Mouse (Mus musculus) liver, embryonic 16.5 days (tissue): ENCODE results near the gene Atp5s. TPM values are rescaled to one million over a fixed set of nuclear protein-coding genes. Genes with fewer than 3 reads are reported as not detected.

ENCODE experiments used
- ATAC-seq: fragments of 200-750 bp; cut with Nextera tagmentation; 2 replicates; pipeline ENCODE4 v1.8.0; 2017; ENCODE audit warnings: low read depth, mild to moderate bottlenecking, moderate number of reproducible peaks, moderate library complexity
- H3K27ac ChIP-seq: fragments of 300-500 bp; sonication (generic); 2 replicates; pipeline ENCODE4 v1.5.1; 2014; ENCODE audit warnings: mild to moderate bottlenecking, low read length
- H3K27me3 ChIP-seq: fragments of 300-500 bp; sonication (generic); 2 replicates; pipeline ENCODE4 v1.6.1; 2014; ENCODE audit warnings: low read depth, low read length, mixed read lengths; ENCODE audit not compliant: control insufficient read depth, insufficient read depth
- H3K36me3 ChIP-seq: fragments of 300-500 bp; sonication (generic); 2 replicates; pipeline ENCODE4 v1.6.1; 2014; ENCODE audit warnings: mild to moderate bottlenecking; ENCODE audit not compliant: control insufficient read depth, insufficient read depth
- H3K4me1 ChIP-seq: fragments of 300-500 bp; sonication (generic); 2 replicates; pipeline ENCODE4 v1.6.1; 2014; ENCODE audit warnings: low read depth, low read length, mixed read lengths; ENCODE audit not compliant: control insufficient read depth
- H3K4me2 ChIP-seq: fragments of 300-500 bp; sonication (generic); 2 replicates; pipeline ENCODE4 v1.6.1; 2014; ENCODE audit warnings: low read depth, low read length, mixed read lengths
- H3K4me3 ChIP-seq: fragments of 300-500 bp; sonication (generic); 2 replicates; pipeline ENCODE4 v1.5.1; 2014; ENCODE audit warnings: low read depth, mild to moderate bottlenecking, low read length
- H3K9ac ChIP-seq: fragments of 300-500 bp; sonication (generic); 2 replicates; pipeline ENCODE4 v1.6.1; 2014; ENCODE audit warnings: low read depth, low read length
- H3K9me3 ChIP-seq: fragments of 300-500 bp; sonication (generic); replicated peaks from 2 replicates; pipeline ENCODE4 v1.6.1; 2016; ENCODE audit warnings: low read length; ENCODE audit not compliant: control insufficient read depth
- WGBS: fragments of 180-500 bp; shearing (Covaris S2); extraction: QIAGEN DNeasy Blood & Tissue Kit; methylation state at CpG from one replicate; pipeline ENCODE4 v1.1.7; 2014; ENCODE audit not compliant: insufficient replicate concordance; 5-methylcytosine and 5-hydroxymethylcytosine counted together
- polyA plus RNA-seq: library from polyadenylated mRNA; unstranded; fragments of >200 nt; fragmentation: Nextera tagmentation; extraction: Ambion mirVana; gene quantifications from 2 replicates; pipeline ENCODE4 v1.2.1, GENCODE M21; 2015

Atp5s gene
- polyA plus RNA-seq, 1 experiment from 2014 or later: 18.4 TPM

DNA sequence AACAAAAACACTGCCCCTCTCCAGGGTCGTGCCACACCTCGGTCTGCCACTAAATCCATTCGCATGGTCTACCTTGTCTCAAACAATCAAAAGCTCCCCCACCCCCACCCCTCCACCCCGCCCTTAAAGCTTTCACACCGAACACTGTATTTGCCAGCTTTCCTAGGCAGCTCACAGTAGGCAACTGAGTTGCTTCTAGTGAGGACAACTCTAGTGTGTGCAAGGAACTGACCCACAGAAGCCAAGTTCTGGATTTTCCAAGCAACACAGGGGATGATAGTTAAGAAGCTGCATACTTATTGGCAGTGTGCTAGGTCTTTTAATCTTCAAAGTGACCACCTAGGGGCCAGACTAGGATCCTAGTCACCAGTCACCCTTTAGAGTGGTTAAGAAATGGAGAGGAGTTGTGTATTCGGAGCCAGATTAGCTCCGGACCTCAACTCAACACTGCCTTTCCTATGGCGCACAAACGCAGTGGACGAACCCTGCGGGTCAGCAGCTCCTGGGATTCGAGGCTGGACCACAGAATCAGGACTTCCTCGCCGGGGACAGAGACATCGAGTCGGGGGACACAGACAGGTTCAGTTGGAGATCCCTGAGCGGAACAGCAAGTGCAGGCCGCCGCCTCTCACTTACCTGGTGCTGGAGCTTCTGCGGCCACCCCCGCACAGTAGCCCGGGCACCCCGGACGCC lies 586 bp upstream of the Atp5s start:
- no peak for ATAC-seq
- under 1% methylated on average over 24 of the region's 24 CpGs for WGBS
- Histone ChIP-seq H3K36me3 (peaks cover 11% of the 10 kb centered on the region; the same call in 1 of the 2 replicates), H3K9ac (peak overlapping the region; percentile 84), H3K9me3 (peaks cover 6% of the 10 kb centered on the region), H3K4me3 (peak overlapping the region; percentile 76), H3K27ac (peak overlapping the region; percentile 76), H3K27me3 (no peaks in the 10 kb centered on the region), H3K4me2 (peak overlapping the region; percentile 99), H3K4me1 (peaks cover 19% of the 10 kb centered on the region)

DNA sequence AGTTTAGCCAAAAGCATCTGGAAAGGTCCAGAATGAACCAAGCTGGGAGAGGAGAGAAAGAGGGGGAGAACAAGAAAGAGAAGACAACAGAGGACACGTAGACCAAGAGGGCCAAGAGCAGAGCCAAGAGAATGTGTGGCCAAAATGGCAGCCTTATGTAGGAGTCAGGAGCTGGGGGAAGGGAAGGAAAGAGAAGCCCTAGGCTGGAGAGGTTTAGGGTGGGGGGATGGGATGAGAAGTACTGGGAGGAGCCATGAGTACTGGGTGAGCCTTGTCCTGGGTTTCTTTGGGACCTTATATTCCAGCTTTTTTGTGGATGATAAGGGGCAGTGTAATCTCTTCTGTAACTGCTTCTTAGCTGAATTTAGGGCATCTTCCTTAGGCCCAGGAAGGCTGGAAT lies 4.5 kb downstream of the Atp5s start:
- H3K4me1 ChIP-seq: peaks cover 13% of the 10 kb centered on the region
- ATAC-seq: no peak
- 86% methylated on average over 1 of the region's 1 CpGs for WGBS

DNA sequence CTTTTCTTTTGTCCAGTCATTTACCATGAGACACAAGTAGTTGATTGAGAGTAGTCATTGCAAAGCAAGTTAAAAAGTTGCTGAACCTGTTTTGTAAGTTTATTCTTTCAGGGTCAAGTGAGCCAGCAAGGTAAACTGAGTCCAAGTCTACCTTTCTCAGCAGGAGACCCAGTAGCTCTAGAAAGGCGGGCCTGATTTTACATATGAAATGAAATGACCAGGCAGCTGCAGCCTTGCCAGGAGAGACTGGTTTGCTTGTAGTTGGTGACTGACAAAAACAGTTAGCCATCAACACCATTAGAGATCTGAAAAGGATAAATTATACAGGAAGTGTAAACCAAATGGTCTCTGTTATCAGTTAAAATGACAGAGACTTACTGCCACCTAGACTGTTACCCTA lies 5.6 kb downstream of the Atp5s start:
- H3K4me3 ChIP-seq: no peak overlapping the region
- ATAC-seq: no peak
- no peaks in the 10 kb centered on the region for H3K36me3 ChIP-seq
- 69% methylated on average over 1 of the region's 1 CpGs for WGBS
- H3K9me3 ChIP-seq: no peaks in the 10 kb centered on the region
- peaks cover 12% of the 10 kb centered on the region for H3K4me1 ChIP-seq
- no peaks in the 10 kb centered on the region for H3K27me3 ChIP-seq
- no peak overlapping the region for H3K4me2 ChIP-seq
- no peak overlapping the region for H3K27ac ChIP-seq
- H3K9ac ChIP-seq: no peak overlapping the region

More for the DNA sequence above, 4.5 kb downstream of the Atp5s start:
- Histone ChIP-seq H3K9me3 (no peaks in the 10 kb centered on the region), H3K4me2 (no peak overlapping the region), H3K27ac (no peak overlapping the region), H3K9ac (no peak overlapping the region), H3K27me3 (no peaks in the 10 kb centered on the region), H3K4me3 (no peak overlapping the region), H3K36me3 (no peaks in the 10 kb centered on the region)

DNA sequence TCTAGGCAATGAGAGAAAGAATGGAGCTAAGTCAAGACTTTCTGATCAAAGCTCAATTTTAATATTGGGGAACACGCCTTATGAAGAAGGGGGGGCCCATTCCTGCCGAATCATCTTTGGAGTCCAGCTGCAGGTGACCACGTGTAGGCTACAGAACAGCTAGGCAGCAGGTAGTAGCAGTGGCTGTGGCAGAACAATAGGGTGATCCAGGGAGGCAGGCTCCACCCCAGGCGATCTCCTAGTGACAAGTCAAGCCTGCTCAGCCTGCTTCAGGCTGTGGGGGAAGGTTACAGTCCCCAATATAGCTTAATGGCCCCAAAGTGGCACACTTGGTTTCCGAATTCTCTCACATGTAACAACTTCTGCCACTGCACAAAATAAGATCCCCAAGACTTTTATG lies 7.5 kb downstream of the Atp5s start:
- no peaks in the 10 kb centered on the region for H3K27me3 ChIP-seq
- H3K36me3 ChIP-seq: no peaks in the 10 kb centered on the region
- no peak for ATAC-seq
- H3K27ac ChIP-seq: no peak overlapping the region
- no peak overlapping the region for H3K4me3 ChIP-seq
- H3K4me2 ChIP-seq: no peak overlapping the region
- H3K9me3 ChIP-seq: no peaks in the 10 kb centered on the region
- WGBS: 53% methylated on average over 5 of the region's 5 CpGs
- H3K4me1 ChIP-seq: peaks cover 4% of the 10 kb centered on the region
- H3K9ac ChIP-seq: no peak overlapping the region

DNA sequence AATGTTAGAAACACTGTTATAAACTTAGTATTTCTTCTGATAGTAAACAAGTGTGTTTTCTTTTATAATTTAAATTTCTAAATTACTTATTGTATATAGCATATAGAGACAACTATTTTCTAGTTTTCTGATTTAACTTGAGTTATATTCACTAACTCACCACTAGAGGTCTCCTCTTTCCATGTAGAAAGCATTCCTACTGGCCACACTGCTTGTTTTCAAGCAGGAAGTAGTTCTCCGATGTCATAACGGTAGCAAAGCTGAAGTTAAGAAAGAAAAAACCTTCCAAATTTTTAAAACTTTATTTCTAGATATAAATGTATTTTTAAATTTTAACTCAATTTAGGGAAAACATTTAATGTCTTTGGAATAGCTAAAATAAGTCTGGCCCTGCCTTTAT lies 8.8 kb downstream of the Atp5s start:
- H3K4me3 ChIP-seq: no peak overlapping the region

DNA sequence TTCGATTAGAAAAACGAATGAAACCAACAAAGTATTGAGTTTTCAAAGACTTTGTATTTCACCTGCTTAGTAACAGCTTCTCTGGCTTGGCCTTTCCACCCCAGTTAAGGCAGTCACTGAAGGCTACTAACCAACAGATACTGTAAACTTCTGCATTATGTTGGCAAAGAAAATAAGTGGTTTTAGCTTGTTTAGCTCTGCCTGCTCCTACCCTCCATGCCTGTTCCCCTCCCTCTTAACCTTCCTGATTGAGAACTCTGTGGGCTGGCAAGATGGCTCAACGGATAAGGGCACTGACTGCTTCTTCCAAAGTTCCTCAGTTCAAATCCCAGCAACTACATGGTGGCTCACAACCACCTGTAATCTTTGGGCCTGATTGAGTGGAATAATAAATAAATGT lies 9.2 kb downstream of the Atp5s start:
- H3K27me3 ChIP-seq: no peaks in the 10 kb centered on the region
- H3K9ac ChIP-seq: peak overlapping the region; percentile 47
- no peak overlapping the region for H3K4me3 ChIP-seq
- no peaks in the 10 kb centered on the region for H3K9me3 ChIP-seq
- H3K4me1 ChIP-seq: peaks cover 4% of the 10 kb centered on the region
- WGBS: 43% methylated on average over 3 of the region's 3 CpGs
- H3K4me2 ChIP-seq: 0 out of 2 replicates have a peak overlapping the region, but pooled peaks have one; percentile 18
- H3K36me3 ChIP-seq: no peaks in the 10 kb centered on the region
- peak overlapping the region; percentile 82 for H3K27ac ChIP-seq
- peak; percentile 50; the same call in 1 of the 2 replicates for ATAC-seq

More for the DNA sequence above, 8.8 kb downstream of the Atp5s start:
- ATAC-seq: peak; percentile 78
- Histone ChIP-seq H3K27me3 (no peaks in the 10 kb centered on the region), H3K4me1 (peaks cover 4% of the 10 kb centered on the region), H3K4me2 (0 out of 2 replicates have a peak overlapping the region, but pooled peaks have one; percentile 18), H3K9ac (no peak overlapping the region; the same call in 1 of the 2 replicates), H3K9me3 (no peaks in the 10 kb centered on the region), H3K36me3 (no peaks in the 10 kb centered on the region), H3K27ac (peak overlapping the region; percentile 82)
- 2% methylated on average over 2 of the region's 2 CpGs for WGBS

DNA sequence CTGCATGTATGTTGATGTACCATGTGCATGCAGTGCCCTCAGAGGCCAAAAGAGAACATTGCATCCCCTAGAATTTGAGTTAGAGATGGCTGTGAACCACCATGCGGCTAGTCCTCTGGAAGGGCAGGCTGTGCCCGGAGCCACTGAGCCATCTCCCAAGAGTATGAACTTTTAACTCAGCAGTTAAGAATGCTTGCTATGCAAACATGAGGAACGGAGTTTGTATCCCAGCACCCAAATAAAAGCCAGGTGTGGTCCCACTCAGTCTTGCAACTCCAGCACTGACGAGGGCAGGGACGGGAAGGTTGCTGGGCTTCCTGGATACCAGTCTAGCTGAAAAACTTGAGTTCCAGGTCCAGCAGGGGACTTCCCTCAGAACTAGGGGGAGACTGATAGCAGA lies 17.2 kb downstream of the Atp5s start:
- Histone ChIP-seq H3K9me3 (no peaks in the 10 kb centered on the region), H3K27ac (no peak overlapping the region), H3K27me3 (no peaks in the 10 kb centered on the region), H3K9ac (no peak overlapping the region), H3K4me3 (no peak overlapping the region), H3K4me1 (peaks cover 3% of the 10 kb centered on the region), H3K36me3 (no peaks in the 10 kb centered on the region), H3K4me2 (no peak overlapping the region)
- 82% methylated on average over 5 of the region's 5 CpGs for WGBS
- ATAC-seq: no peak

DNA sequence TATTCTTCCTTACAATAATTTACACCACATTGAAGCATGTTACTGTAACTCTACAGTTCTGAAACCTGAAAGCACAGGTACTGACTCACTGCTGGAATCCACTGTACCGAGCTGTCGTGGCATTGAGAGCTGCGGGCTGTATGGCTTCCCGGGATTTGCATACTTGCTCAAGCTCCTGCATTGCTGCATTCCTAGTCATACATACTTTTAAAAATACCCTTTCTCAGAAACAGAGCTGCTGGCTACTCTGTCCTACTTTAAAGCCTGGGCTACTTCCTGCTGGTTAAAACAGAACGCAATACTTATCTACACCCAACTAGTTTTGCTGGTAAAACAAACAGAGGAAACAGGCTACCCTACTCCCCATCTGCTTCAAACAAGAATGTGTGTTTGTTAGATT lies 19.4 kb downstream of the Atp5s start:
- Histone ChIP-seq H3K9me3 (no peaks in the 10 kb centered on the region), H3K27ac (no peak overlapping the region), H3K9ac (no peak overlapping the region), H3K4me1 (peaks cover 3% of the 10 kb centered on the region), H3K4me2 (no peak overlapping the region), H3K36me3 (no peaks in the 10 kb centered on the region), H3K27me3 (no peaks in the 10 kb centered on the region), H3K4me3 (no peak overlapping the region)
- ATAC-seq: no peak
- 81% methylated on average over 5 of the region's 5 CpGs for WGBS

DNA sequence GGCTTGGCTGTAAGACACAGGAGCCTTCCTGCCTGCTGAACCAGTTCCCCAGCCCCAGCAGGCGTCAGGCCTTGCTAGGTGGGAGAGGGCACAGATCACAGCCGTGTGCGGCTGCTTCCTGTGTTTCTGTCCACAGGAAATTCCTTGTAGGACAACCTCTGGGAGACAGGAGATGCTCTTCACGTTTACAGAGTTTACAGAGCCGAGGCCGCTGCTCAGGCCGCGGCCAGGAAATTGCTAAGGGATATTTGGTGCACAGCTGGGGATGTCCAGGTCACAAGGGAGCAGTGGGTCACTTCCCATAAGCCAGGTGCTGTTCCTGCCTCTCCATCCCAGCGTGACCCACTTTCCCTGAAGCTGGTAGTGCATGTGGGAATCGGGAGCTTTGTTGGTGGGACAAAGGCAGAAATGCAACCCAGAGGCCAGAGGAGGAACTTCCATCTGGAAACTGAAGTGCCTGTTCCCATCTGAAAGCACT lies 27.2 kb downstream of the Atp5s start:
- H3K9ac ChIP-seq: no peak overlapping the region
- H3K4me2 ChIP-seq: no peak overlapping the region
- 43% methylated on average over 10 of the region's 10 CpGs for WGBS
- ATAC-seq: peak; percentile 28
- peaks cover 17% of the 10 kb centered on the region for H3K4me1 ChIP-seq
- no peaks in the 10 kb centered on the region for H3K36me3 ChIP-seq
- H3K4me3 ChIP-seq: no peak overlapping the region
- H3K27me3 ChIP-seq: no peaks in the 10 kb centered on the region
- no peak overlapping the region for H3K27ac ChIP-seq
- H3K9me3 ChIP-seq: no peaks in the 10 kb centered on the region
